Mouse (Mus musculus) forebrain, embryonic 11.5 days (tissue): Measurements from ENCODE around the gene Trmt112. TPM values are rescaled to one million over a fixed set of nuclear protein-coding genes. Genes with fewer than 3 reads are reported as not detected.

Experiments used
- ATAC-seq: fragments of 200-750 bp; cut with Nextera tagmentation; replicated peaks from 2 replicates; pipeline ENCODE4 v1.8.0; 2017; ENCODE audit warnings: moderate TSS enrichment; ENCODE audit not compliant: low FRiP score
- DNase-seq: peaks from one replicate; pipeline ENCODE4 v3.0.0-alpha.2; 2017; ENCODE audit warnings: low spot score
- H3K27ac ChIP-seq: fragments of 300-500 bp; sonication (generic); 2 replicates; pipeline ENCODE4 v1.5.1; 2014; ENCODE audit warnings: low read depth, low read length
- H3K27me3 ChIP-seq: fragments of 300-500 bp; sonication (generic); 2 replicates; pipeline ENCODE4 v1.6.1; 2014; ENCODE audit warnings: mild to moderate bottlenecking, low read length, mixed read lengths; ENCODE audit not compliant: control insufficient read depth, insufficient read depth
- H3K36me3 ChIP-seq: fragments of 300-500 bp; sonication (generic); 2 replicates; pipeline ENCODE4 v1.6.1; 2014; ENCODE audit warnings: mild to moderate bottlenecking, low read length, moderate library complexity, mixed read lengths; ENCODE audit not compliant: control insufficient read depth, insufficient read depth
- H3K4me1 ChIP-seq: fragments of 300-500 bp; sonication (generic); replicated peaks from 2 replicates; pipeline ENCODE4 v1.6.1; 2014; ENCODE audit warnings: low read length, mixed read lengths; ENCODE audit not compliant: control insufficient read depth, insufficient read depth
- H3K4me2 ChIP-seq: fragments of 300-500 bp; sonication (generic); 2 replicates; pipeline ENCODE4 v1.6.1; 2014; ENCODE audit warnings: low read depth, mild to moderate bottlenecking, low read length, moderate library complexity, mixed read lengths; ENCODE audit not compliant: severe bottlenecking
- H3K4me3 ChIP-seq: fragments of 300-500 bp; sonication (generic); 2 replicates; pipeline ENCODE4 v1.5.1; 2014; ENCODE audit warnings: low read depth, low read length
- H3K9ac ChIP-seq: fragments of 300-500 bp; sonication (generic); 2 replicates; pipeline ENCODE4 v1.6.1; 2014; ENCODE audit warnings: low read length
- H3K9me3 ChIP-seq: fragments of 300-500 bp; sonication (generic); 2 replicates; pipeline ENCODE4 v1.6.1; 2016; ENCODE audit warnings: low read length, mixed read lengths; ENCODE audit not compliant: control insufficient read depth
- WGBS: fragments of 180-500 bp; shearing (Covaris S2); extraction: QIAGEN DNeasy Blood & Tissue Kit; methylation state at CpG from one replicate; pipeline ENCODE4 v1.1.7; 2014; 5-methylcytosine and 5-hydroxymethylcytosine counted together
- polyA plus RNA-seq: library from polyadenylated mRNA; unstranded; fragments of >200 nt; fragmentation: Nextera tagmentation; extraction: Ambion mirVana; gene quantifications from 2 replicates; pipeline ENCODE4 v1.2.1, GENCODE M21; 2014

Gene Trmt112
- polyA plus RNA-seq, 1 experiment from 2014 or later: 152 TPM

DNA sequence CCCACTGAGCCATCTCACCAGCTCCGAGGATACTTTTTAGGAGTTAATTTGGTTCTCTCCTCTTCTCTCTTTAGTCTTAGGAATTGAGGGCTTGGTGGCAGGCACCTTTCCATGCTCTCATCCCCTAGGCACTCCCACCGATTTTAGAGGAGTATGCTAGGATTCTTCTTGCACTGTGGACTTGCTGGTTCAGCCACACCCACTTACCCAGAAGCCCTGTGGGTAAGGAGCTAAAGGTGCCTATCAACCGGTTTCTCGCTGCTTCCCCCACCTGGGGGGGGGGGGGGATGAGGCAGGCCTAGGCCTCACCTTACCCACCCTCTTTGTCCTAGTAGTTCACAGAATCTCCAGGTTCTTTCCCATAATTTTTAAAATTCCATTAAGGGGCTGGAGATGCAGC is 38.2 kb downstream of the Trmt112 start:
- DNase-seq (no peak), ATAC-seq (no peak)
- H3K9me3 ChIP-seq: no peaks in the 10 kb centered on the region
- no peak overlapping the region for H3K4me3 ChIP-seq
- peaks cover 11% of the 10 kb centered on the region for H3K4me1 ChIP-seq
- H3K9ac ChIP-seq: no peak overlapping the region
- no peak overlapping the region for H3K27ac ChIP-seq
- no peaks in the 10 kb centered on the region for H3K36me3 ChIP-seq
- H3K27me3 ChIP-seq: no peaks in the 10 kb centered on the region
- 55% methylated on average over 4 of the region's 4 CpGs for WGBS
- H3K4me2 ChIP-seq: no peak overlapping the region

DNA sequence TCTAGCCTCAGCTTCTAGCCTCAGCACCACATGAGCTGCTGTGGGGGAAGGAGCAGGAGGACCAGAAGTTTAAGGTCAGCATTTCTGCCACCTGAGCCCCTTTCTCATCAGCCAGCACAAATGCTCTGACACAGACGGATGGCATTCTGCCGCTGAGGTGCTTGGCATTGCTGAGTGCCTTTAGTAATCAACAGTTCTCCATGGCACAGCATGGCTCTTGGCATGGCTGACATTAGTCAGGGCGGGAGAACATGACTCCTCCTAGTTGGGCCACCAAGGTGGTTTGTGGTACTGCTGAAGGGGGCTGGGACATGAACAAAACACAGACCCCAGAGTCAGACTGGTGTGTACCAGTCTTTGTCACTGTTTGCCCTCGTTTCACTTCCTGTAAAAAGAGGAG is 38.7 kb downstream of the Trmt112 start:
- no peak overlapping the region for H3K27ac ChIP-seq
- H3K9ac ChIP-seq: no peak overlapping the region
- H3K27me3 ChIP-seq: no peaks in the 10 kb centered on the region
- ATAC-seq: no peak
- no peak for DNase-seq
- H3K36me3 ChIP-seq: no peaks in the 10 kb centered on the region
- WGBS: 89% methylated on average over 4 of the region's 4 CpGs
- H3K9me3 ChIP-seq: no peaks in the 10 kb centered on the region
- peaks cover 8% of the 10 kb centered on the region; the same call in 1 of the 2 replicates for H3K4me1 ChIP-seq
- H3K4me2 ChIP-seq: no peak overlapping the region
- H3K4me3 ChIP-seq: no peak overlapping the region

DNA sequence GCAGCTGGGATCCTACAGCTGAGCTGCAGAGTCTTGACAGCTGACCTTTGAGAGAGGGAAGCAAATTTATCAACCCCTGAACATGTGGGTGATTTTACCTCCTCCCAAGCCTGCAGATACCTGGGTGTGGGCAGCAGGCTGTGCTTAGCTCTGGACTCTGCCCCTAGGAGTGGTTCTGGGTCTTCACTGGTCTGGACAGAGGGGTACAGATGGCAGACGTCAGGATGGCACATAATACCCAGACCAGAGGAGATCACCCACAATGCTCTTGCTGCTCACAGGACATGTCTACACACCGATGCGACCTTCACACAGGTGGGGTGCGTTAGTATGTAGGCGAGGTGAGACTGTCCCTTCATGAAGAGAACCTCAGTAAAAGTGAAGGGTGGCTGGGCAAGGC is 40.0 kb downstream of the Trmt112 start:
- 87% methylated on average over 5 of the region's 5 CpGs for WGBS
- Histone ChIP-seq H3K4me3 (no peak overlapping the region), H3K27me3 (no peaks in the 10 kb centered on the region), H3K36me3 (no peaks in the 10 kb centered on the region), H3K9me3 (no peaks in the 10 kb centered on the region), H3K9ac (no peak overlapping the region; the same call in 1 of the 2 replicates), H3K4me1 (peaks cover 8% of the 10 kb centered on the region; the same call in 1 of the 2 replicates), H3K27ac (no peak overlapping the region), H3K4me2 (no peak overlapping the region)
- DNase-seq: no peak
- ATAC-seq: no peak

DNA sequence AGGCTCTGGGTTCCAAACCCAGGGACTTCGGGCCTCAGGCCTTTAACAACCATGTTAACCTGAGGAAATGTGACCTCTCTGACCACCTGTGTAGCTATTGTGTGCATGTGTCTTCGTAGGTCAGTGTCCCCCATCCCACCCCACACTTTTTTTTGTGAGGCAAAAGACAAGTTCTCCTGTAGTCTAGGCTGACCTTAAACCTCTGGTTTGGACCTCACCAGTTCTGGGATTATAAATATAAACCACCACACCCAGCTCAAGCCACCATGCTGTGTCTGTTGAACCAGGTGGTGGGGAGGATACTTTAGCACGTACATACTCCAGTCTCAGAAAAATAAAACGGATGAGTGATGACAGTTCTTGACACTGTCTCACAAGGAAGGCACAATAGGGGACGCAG is 40.5 kb downstream of the Trmt112 start:
- H3K27me3 ChIP-seq: no peaks in the 10 kb centered on the region
- no peaks in the 10 kb centered on the region; the same call in 1 of the 2 replicates for H3K36me3 ChIP-seq
- no peak for DNase-seq
- peak overlapping the region; percentile 96 for H3K4me2 ChIP-seq
- no peaks in the 10 kb centered on the region for H3K9me3 ChIP-seq
- peak overlapping the region; percentile 97 for H3K27ac ChIP-seq
- no peak for ATAC-seq
- peaks cover 8% of the 10 kb centered on the region; the same call in 1 of the 2 replicates for H3K4me1 ChIP-seq
- peak overlapping the region; percentile 85 for H3K9ac ChIP-seq
- H3K4me3 ChIP-seq: peak overlapping the region; percentile 60
- WGBS: 65% methylated on average over 5 of the region's 5 CpGs

DNA sequence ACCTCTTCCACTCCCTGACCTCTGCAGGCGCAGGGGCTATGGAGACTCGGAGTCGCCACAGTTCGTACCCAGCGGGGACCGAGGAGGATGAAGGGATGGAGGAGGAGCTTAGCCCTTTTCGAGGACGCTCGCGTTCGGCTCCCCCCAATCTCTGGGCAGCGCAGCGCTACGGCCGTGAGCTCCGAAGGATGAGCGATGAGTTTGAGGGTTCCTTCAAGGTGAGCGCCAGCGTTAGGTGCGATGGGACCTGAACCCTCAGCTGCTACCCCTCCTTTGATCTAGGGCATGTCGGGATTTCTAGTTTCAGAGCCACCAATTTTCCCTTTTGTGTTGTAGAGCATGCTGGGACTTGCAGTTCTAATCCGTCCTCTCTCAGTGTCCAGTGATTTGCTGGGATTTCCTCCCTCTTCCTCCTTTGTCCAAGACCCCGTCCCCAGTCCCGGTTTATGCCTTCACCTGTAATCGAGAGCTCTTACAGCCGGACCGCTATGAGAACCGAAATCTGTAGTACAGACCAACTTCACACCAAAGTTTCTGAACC is 41.2 kb downstream of the Trmt112 start:
- Histone ChIP-seq H3K9me3 (no peaks in the 10 kb centered on the region), H3K27me3 (no peaks in the 10 kb centered on the region)

DNA sequence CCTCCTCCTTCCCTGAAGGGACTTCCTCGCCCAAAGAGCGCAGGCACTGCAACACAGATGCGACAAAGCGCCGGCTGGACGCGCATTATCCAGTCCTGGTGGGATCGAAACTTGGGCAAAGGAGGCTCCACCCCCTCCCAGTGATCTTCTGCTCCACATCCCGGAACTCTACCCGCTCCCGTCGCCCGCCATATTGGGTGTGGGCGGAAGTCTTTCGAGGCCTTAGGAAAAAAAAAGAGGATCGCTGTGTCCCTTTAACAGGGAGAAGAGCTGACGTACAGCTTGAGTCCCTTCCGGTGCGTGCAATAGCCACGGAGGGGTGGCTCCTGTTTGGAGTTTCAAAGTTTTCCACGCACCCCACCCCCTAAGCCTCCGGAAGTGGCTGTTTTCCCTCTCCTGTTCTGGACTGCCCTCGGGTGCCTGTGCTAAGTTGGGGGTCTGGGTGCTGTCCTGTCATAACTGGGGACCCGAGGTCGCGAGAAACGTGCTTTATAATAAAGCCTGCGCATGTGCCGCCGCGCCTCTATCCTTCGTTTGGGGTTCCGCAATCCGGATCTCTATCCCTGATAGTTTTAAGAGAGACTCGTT is 42.0 kb downstream of the Trmt112 start:
- under 1% methylated on average over 35 of the region's 35 CpGs for WGBS
- ATAC-seq: peak; percentile 90
- H3K27me3 ChIP-seq: no peaks in the 10 kb centered on the region

More for the DNA sequence above, 41.2 kb downstream of the Trmt112 start:
- ATAC-seq (peak; percentile 72), DNase-seq (peak; percentile 79)
- Histone ChIP-seq H3K4me3 (peak overlapping the region; percentile 60), H3K27ac (peak overlapping the region; percentile 97), H3K4me2 (peak overlapping the region; percentile 96), H3K9ac (peak overlapping the region; percentile 85), H3K36me3 (no peaks in the 10 kb centered on the region; the same call in 1 of the 2 replicates), H3K4me1 (peaks cover 8% of the 10 kb centered on the region; the same call in 1 of the 2 replicates)
- WGBS: under 1% methylated on average over 28 of the region's 28 CpGs

DNA sequence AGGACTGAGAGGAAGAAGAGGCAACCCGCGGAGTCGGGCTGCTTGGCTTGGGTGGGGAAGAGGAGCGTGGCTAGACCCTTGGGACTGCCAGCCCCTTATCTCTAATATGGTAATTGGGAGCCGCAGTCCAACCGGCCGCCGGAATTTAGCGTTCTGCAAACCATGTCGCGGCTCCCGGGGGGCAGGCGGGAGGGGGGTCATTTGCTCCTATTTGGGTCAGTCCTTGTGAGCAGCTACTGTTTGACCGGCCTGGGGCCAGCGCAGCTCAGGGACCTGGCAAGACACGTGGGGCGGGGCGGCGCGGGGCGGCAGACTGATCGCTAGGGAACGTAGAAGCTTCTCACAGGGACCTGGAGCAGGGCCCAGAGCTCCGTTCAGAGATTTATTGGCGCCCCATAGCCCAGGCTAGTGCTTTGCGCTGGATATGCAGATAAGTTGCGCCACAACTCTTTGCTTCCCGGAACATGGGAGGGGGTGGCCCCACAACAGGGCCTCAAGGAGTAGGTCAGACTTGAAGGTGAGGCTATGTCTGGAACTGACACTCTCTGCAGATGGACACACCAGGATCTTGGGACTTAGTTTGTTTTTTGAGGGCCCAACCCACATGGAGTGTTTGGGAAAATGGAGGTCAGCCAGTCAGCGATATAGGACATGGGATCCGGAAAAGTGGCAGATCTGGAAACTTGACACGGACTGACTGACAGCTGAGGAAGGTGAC is 42.7 kb downstream of the Trmt112 start:
- 4% methylated on average over 31 of the region's 31 CpGs for WGBS
- Histone ChIP-seq H3K9ac (peak overlapping the region; percentile 85), H3K36me3 (no peaks in the 10 kb centered on the region; the same call in 1 of the 2 replicates), H3K27me3 (no peaks in the 10 kb centered on the region), H3K4me3 (peak overlapping the region; percentile 60), H3K27ac (peak overlapping the region; percentile 97), H3K9me3 (no peaks in the 10 kb centered on the region), H3K4me1 (peaks cover 8% of the 10 kb centered on the region; the same call in 1 of the 2 replicates), H3K4me2 (peak overlapping the region; percentile 96)
- DNase-seq (peak; percentile 77), ATAC-seq (no peak; the same call in 1 of the 2 replicates)

More for the DNA sequence above, 42.0 kb downstream of the Trmt112 start:
- H3K27ac ChIP-seq: peak overlapping the region; percentile 97
- H3K9me3 ChIP-seq: no peaks in the 10 kb centered on the region
- no peaks in the 10 kb centered on the region; the same call in 1 of the 2 replicates for H3K36me3 ChIP-seq
- peak overlapping the region; percentile 85 for H3K9ac ChIP-seq
- H3K4me3 ChIP-seq: peak overlapping the region; percentile 60
- peaks cover 8% of the 10 kb centered on the region; the same call in 1 of the 2 replicates for H3K4me1 ChIP-seq
- H3K4me2 ChIP-seq: peak overlapping the region; percentile 96
- DNase-seq: peak; percentile 94

DNA sequence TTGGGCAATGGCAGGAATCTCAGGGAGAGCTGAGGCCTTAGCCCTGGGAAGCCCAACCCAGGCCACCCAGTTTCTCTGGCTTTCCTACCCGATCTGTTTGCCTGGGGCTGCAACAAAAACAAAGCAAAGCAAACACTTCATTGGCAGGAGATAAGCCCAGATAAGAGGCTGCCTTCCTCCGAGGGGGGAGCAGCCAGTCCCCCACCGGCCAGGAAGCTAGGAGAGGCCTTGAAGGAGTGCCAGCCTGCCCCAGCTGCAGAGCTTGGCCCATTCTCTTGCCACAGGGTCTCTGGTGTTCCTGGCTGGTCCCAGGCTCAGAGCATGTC is 43.2 kb downstream of the Trmt112 start:
- H3K27me3 ChIP-seq: no peaks in the 10 kb centered on the region
- no peak overlapping the region for H3K4me3 ChIP-seq
- H3K4me1 ChIP-seq: peaks cover 8% of the 10 kb centered on the region; the same call in 1 of the 2 replicates
- no peaks in the 10 kb centered on the region for H3K9me3 ChIP-seq
- ATAC-seq (no peak), DNase-seq (no peak)
- H3K4me2 ChIP-seq: peak overlapping the region; percentile 96
- H3K9ac ChIP-seq: peak overlapping the region; percentile 85; the same call in 1 of the 2 replicates
- 18% methylated on average over 3 of the region's 3 CpGs for WGBS
- H3K36me3 ChIP-seq: no peaks in the 10 kb centered on the region; the same call in 1 of the 2 replicates
- no peak overlapping the region for H3K27ac ChIP-seq
